Mouse (Mus musculus): ENCODE results near the gene St5. TPM values are rescaled to one million over a fixed set of nuclear protein-coding genes. Genes with fewer than 3 reads are reported as not detected.

Gene St5
- polyA plus RNA-seq, 1 experiment = 44.8 TPM

DNA sequence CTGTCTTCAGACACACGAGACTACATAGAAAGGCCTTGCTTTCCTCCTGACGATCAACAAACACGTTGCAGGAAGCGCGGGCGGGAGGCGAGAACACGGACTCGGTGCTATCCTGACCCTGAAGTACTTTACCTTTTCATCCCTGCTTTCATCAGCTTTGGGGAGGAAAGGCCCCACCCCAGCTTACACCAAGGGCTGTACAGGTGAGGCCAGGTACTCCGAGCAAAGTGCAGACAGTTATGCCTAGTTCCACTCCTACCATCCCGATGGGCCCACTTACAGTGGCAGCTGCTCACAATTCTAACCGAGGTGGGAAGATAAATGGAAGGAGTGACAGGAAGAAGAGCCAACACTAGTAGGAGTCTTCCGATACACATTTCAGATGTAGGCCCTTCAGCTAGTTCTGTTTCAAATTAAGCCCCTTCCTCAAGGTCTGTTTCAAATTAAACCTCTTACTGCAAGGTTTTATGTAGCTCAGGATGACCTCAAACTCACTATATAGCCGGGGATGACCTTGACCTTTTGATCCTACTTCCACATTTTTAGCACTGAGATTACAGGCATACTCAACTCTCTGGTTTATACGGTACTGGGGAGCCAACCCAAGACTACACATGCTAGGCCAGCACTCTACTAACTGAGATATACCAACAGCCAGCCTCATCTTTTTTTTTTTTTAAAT, 69.9 kb downstream of the St5 start:
- whole genome bisulfite sequencing = 93% methylated on average over 15 of the region's 15 CpGs
- no peak overlapping the region for H3K4me3 ChIP-seq (replicated peaks; ENCODE audit: insufficient read depth, low read depth, low read length)
- DNase-seq = no peak
- no peak overlapping the region for H3K27ac ChIP-seq (ENCODE audit: insufficient read depth, low read length)
- H3K27me3 ChIP-seq (ENCODE audit: control insufficient read depth, insufficient read depth, low read length) = no peaks in the 10 kb centered on the region
- no peaks in the 10 kb centered on the region for H3K4me1 ChIP-seq (ENCODE audit: control insufficient read depth, insufficient read depth, low read length)
- no peak for TF ChIP-seq CTCF (IDR thresholded peaks at IDR 0.05; ENCODE audit: borderline replicate concordance, insufficient read depth, low read depth, low read length)
- no peak for TF ChIP-seq POLR2A (IDR thresholded peaks at IDR 0.05; ENCODE audit: borderline replicate concordance, insufficient read depth, low read length)

DNA sequence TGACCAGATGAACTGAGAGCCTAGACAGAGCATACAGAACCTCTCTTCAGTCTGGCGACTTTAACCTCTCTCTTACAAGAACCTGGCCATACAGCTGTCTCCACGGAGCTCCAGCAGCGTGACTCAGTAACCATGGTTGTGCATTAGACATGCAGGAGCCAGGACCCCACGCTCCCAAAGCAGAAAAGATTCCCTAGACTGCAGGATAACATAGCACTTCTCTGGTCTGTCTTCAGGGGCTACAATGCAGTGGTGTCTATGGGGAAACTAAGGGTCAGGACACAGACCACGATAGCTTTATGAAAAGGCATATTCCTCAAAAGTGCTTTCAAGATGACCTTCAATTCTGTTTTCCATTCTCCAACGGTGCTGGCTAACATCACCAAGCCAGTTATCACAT, 72.1 kb downstream of the St5 start:
- no peak for DNase-seq
- Histone ChIP-seq H3K27ac (ENCODE audit: insufficient read depth, low read length) (no peak overlapping the region), H3K27me3 (ENCODE audit: control insufficient read depth, insufficient read depth, low read length) (no peaks in the 10 kb centered on the region), H3K4me1 (ENCODE audit: control insufficient read depth, insufficient read depth, low read length) (no peaks in the 10 kb centered on the region), H3K4me3 (replicated peaks; ENCODE audit: insufficient read depth, low read depth, low read length) (no peak overlapping the region)
- 37% methylated on average over 6 of the region's 6 CpGs for WGBS
- TF ChIP-seq CTCF (IDR thresholded peaks at IDR 0.05; ENCODE audit: borderline replicate concordance, insufficient read depth, low read depth, low read length) = no peak

DNA sequence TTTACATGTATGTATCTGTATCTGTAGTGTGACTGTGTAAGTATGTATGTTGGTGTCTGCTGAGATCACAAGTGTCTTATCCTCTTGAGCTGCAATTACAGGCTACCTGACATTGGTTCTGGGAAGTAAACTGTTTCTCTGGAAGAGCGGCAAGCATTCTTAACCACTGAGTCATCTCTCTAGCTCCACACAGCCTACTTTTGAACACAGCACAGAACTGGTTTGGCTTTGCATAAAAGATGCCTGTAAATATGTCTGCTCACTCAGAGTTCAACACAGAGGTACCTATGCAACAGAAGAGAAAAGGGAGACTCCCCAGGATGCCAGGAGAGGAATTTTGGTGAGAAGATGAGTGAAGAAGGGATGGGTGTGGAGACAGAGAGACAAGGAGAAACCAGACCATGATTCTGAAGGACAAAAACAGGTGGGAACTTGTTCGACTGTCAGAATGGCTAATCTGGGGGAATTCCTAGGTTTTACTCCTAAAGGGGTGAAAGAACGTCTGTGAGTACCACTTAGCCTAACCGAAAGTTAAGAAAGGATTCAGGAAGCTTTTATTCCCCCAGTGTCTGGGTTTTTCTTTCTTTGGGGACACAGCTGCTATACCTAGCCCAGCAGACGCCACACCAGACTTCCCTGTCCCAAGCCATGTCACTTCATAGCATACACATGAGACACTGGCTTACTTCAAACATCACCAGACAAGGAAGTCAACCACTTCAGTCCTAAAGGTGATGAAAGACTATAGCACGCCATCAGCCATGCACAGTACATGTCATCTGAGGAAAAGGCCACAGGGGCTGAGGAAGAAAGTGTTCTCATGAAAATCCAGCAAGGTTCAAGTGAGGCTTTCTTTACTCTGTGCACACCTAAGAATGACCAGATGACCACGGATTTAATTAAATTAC, 73.3 kb downstream of the St5 start:
- no peak overlapping the region for H3K27ac ChIP-seq (ENCODE audit: insufficient read depth, low read length)
- 92% methylated on average over 7 of the region's 7 CpGs for WGBS
- TF ChIP-seq CTCF (IDR thresholded peaks at IDR 0.05; ENCODE audit: borderline replicate concordance, insufficient read depth, low read depth, low read length) (no peak), POLR2A (IDR thresholded peaks at IDR 0.05; ENCODE audit: borderline replicate concordance, insufficient read depth, low read length) (no peak)
- H3K4me3 ChIP-seq (replicated peaks; ENCODE audit: insufficient read depth, low read depth, low read length) = no peak overlapping the region
- no peak for DNase-seq
- H3K27me3 ChIP-seq (ENCODE audit: control insufficient read depth, insufficient read depth, low read length) = no peaks in the 10 kb centered on the region
- H3K4me1 ChIP-seq (ENCODE audit: control insufficient read depth, insufficient read depth, low read length) = no peaks in the 10 kb centered on the region

DNA sequence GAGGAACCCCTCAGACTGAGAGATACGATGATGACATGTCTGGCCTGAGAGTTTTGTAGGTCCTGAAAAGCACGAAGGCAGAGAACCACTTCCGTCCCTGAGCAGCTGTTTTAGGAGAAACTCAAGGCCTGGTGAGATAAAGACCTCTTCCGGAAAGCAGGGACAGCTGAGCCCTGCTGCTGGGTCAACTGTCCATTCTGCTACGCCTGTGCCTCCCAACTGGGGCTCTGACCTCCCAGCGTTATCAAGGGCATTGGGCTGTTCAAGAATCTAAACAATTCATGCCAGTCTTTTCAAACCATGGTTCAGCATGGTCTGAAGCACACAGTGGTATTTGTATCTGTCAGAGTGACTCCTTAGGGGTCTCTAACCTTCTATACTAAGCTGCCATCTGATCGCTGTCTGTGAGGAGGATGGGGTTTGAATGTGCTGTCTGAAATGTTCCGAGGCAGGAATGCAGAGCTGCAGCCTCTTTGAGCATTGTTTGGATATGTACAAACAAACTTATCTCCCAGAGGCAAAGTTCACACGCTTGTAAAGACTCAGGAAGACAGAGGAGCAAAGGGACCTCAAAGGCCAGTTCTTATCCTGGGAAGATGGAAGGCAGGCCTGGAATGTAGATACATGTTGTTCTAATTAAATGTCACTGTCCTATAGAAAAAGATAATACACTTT, 74.3 kb downstream of the St5 start:
- no peak overlapping the region for H3K27ac ChIP-seq (ENCODE audit: insufficient read depth, low read length)
- H3K27me3 ChIP-seq (ENCODE audit: control insufficient read depth, insufficient read depth, low read length) = no peaks in the 10 kb centered on the region
- no peak for TF ChIP-seq CTCF (IDR thresholded peaks at IDR 0.05; ENCODE audit: borderline replicate concordance, insufficient read depth, low read depth, low read length)
- no peak for TF ChIP-seq POLR2A (IDR thresholded peaks at IDR 0.05; ENCODE audit: borderline replicate concordance, insufficient read depth, low read length)
- no peak overlapping the region for H3K4me3 ChIP-seq (replicated peaks; ENCODE audit: insufficient read depth, low read depth, low read length)
- DNase-seq = no peak
- 69% methylated on average over 9 of the region's 9 CpGs for WGBS
- no peaks in the 10 kb centered on the region for H3K4me1 ChIP-seq (ENCODE audit: control insufficient read depth, insufficient read depth, low read length)

DNA sequence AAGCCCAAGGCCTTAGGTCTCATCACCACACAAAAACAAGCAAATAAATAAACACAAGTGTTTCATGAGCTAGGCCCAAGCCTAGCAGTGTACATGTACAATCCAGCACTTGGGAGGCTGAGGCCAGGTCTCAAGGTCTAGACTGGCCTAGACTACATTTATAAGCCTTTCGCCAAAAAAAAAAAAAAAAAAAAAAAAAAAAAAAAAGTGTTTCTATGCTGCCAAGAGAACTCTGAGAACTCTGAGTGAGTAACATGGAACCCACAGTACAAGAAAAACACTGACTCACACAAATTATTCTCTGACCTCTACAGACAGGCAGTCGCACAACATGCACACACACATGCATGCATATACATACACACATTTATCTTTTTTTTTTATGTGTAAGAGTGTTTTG, 75.6 kb downstream of the St5 start:
- no peak overlapping the region for H3K4me3 ChIP-seq (replicated peaks; ENCODE audit: insufficient read depth, low read depth, low read length)
- 92% methylated on average over 2 of the region's 2 CpGs for WGBS
- no peaks in the 10 kb centered on the region for H3K27me3 ChIP-seq (ENCODE audit: control insufficient read depth, insufficient read depth, low read length)
- no peak for TF ChIP-seq CTCF (IDR thresholded peaks at IDR 0.05; ENCODE audit: borderline replicate concordance, insufficient read depth, low read depth, low read length)
- no peak for TF ChIP-seq POLR2A (IDR thresholded peaks at IDR 0.05; ENCODE audit: borderline replicate concordance, insufficient read depth, low read length)
- no peak overlapping the region for H3K27ac ChIP-seq (ENCODE audit: insufficient read depth, low read length)
- no peaks in the 10 kb centered on the region for H3K4me1 ChIP-seq (ENCODE audit: control insufficient read depth, insufficient read depth, low read length)
- no peak for DNase-seq

DNA sequence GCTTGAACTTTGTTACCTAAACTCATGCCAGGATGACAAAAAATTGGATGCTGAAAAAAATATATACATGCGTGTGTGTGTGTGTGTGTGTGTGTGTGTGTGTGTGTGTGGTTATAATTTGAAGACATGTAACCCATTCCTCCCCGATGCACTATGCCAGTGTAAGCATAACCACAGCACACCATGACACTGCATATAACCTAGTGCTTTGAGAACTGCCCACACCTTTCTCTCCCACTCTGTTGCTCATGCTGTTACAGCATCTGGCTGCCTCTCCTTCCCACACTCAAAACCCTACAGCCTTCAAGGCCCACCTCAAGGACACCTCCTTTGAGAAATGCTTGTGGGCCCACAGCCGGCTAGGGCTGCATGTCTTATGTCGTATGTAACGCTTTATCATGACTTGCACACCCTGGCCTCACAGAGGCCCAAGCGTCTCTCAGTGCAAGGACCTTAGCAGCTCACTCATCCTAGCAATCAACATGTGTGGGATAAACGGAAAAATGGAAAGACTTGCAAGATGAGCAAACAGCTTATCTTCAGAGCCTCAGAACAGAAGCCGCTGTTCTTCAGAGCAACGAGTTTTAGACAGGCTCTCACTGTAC, 81.1 kb downstream of the St5 start:
- no peak overlapping the region for H3K27ac ChIP-seq (ENCODE audit: insufficient read depth, low read length)
- no peak overlapping the region for H3K4me3 ChIP-seq (replicated peaks; ENCODE audit: insufficient read depth, low read depth, low read length)
- TF ChIP-seq POLR2A (IDR thresholded peaks at IDR 0.05; ENCODE audit: borderline replicate concordance, insufficient read depth, low read length) (no peak), CTCF (IDR thresholded peaks at IDR 0.05; ENCODE audit: borderline replicate concordance, insufficient read depth, low read depth, low read length) (no peak)
- 90% methylated on average over 9 of the region's 9 CpGs for WGBS
- DNase-seq = no peak
- H3K27me3 ChIP-seq (ENCODE audit: control insufficient read depth, insufficient read depth, low read length) = no peaks in the 10 kb centered on the region
- peaks cover 7% of the 10 kb centered on the region; the same call in 1 of the 2 replicates for H3K4me1 ChIP-seq (ENCODE audit: control insufficient read depth, insufficient read depth, low read length)

DNA sequence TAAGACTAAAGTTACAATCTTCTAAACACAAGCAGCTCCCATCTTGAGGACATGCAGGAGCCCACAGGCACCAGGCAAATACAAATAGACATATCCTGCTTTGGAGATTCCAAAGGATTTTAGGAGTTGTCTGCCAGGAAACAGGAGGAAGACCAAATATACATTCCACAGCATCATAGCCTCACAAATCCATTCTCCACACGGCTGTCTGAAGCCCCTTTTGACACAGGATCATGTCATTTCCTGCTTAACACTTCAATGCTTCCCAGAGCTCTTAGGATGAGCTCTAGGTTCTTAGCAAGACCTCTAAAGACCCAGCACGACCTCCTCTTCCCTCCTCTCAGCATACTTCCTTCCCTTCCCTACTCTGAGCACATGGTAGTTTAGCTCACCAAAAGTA, 82.4 kb downstream of the St5 start:
- Histone ChIP-seq H3K4me3 (replicated peaks; ENCODE audit: insufficient read depth, low read depth, low read length) (no peak overlapping the region), H3K4me1 (ENCODE audit: control insufficient read depth, insufficient read depth, low read length) (peaks cover 14% of the 10 kb centered on the region; the same call in 1 of the 2 replicates), H3K27ac (ENCODE audit: insufficient read depth, low read length) (no peak overlapping the region), H3K27me3 (ENCODE audit: control insufficient read depth, insufficient read depth, low read length) (no peaks in the 10 kb centered on the region)
- no peak for DNase-seq
- 64% methylated on average over 2 of the region's 2 CpGs for WGBS
- TF ChIP-seq POLR2A (IDR thresholded peaks at IDR 0.05; ENCODE audit: borderline replicate concordance, insufficient read depth, low read length) = no peak
- no peak for TF ChIP-seq CTCF (IDR thresholded peaks at IDR 0.05; ENCODE audit: borderline replicate concordance, insufficient read depth, low read depth, low read length)

Measured in cerebellum, adult 2 months (tissue).